Mouse (Mus musculus) left cerebral cortex, postnatal 10 days (tissue): Measurements from ENCODE around the gene Sntb2. TPM values are rescaled to one million over a fixed set of nuclear protein-coding genes. Genes with fewer than 3 reads are reported as not detected.
"Not testable (repeated sequence)": the region's sequence is repeated elsewhere in the genome, so short reads cannot be mapped to it uniquely, and the experiment has no call there.

ENCODE experiments used
- DNase-seq, 2 experiments: peaks; one replicate each; pipeline ENCODE4 v3.0.0; 2021 to 2022; ENCODE audit warnings: low spot score in 2 of 2, mixed read lengths in 1 of 2; ENCODE audit errors: extremely low spot score in 1 of 2
- intact Hi-C: fragments of 180-260 bp; cut with DNase I; formaldehyde crosslinking; loops from one replicate; pipeline ENCODE4 v1.15.1; 2025
- total RNA-seq, 2 experiments: library from RNA; stranded (reverse); gene quantifications; 2 replicates each; pipeline ENCODE4 v1.2.3; 2021

Sntb2 gene
- total RNA-seq, 2 experiments from 2014 or later, result 6.7 to 7.1 TPM

DNA sequence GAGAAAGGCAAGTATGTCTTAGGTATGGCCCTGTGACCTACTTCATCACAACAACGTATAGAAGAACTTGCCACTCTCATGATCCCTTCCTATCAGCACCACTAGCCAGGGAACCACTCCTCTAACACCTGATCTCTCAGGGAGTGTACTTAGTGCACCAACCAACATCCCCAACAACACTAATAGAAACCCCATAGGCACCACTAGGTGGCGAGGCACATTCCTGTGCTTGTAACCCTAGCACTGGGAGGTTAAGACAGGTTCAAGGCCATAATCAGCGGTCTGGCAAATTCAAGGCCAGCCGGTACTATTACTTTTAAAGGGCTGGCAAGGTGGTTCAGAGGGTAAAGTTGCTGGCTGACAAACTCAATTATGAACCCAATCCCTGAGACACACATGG is 8.3 kb upstream of the Sntb2 start:
- DNase-seq, result no peak
- intact Hi-C loops, result no loop called here

DNA sequence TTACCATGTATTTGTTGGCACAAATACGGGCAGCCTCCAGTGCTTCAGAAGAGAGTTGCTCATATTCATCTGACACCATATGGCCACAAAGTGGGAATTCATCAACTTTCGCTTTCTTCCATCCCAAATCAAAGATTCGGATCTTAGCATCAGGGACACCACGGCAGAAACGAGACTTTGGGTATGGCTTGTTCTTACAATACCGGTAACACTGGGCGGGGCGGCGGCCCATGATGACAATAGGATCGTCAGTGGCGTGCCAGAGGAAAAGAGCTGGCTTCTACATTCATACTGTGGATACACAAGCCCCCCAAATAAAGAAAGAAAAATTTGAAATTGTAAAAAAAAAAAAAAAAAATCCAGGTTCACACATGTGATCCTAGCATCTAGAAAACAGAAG is 7.4 kb upstream of the Sntb2 start:
- intact Hi-C loops, DNase-seq: not testable (repeated sequence)

DNA sequence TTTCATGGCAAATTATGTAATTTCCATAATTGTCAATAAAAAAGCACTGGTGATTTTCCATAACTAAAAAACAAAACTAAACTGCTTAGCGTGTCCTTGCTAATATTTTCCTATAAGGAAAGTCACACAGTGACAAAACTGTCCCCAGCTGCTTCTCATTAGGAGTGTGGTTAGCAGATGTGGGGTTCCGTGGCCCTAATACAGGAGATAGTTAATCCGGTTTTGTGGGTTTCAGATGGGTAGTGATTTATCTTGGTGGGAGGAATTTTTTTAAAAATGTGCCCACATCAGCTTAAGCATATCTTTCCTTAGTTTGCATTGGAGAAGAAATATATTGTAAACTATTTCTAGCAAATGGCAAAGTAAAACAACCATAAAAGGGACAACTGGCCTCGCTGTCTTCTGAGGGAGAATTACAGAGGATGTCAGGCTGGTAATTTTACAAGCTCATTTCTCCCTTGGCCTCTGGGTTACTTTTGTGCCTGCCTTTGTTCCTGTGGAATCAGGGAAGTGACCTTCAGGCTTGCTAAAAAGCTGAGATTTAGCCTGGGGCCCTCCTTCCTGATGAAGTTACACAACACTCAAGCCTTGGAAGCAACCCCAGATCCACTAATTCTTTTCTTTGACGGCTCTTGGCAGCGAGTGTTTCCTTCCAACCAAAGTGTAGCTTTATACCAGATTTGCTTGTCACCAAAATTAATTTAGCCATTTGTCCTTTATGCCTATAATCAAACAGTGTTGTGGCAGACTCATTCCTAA is 6.2 kb upstream of the Sntb2 start:
- DNase-seq, result no peak
- intact Hi-C loops, result no loop called here

DNA sequence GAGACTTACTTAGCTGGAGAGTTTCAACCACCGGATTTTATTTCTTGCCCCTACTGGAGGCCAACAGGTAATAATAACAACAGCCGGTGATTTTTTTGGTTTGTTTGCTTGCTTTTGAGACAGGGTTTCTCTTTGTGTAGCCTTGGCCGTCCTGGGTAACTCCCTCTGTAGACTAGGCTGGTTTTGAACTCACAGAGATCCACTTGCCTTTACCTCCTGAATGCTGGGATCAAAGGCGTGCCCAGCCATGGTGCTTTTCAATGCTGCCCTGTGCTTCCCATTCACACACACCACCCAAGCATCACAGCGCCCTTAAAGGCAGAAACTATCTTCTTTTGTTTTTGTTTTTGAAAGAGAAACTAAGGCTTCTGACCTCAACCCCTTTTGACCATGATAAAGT is 5.6 kb upstream of the Sntb2 start:
- no peak for DNase-seq
- intact Hi-C loops, result no loop called here

DNA sequence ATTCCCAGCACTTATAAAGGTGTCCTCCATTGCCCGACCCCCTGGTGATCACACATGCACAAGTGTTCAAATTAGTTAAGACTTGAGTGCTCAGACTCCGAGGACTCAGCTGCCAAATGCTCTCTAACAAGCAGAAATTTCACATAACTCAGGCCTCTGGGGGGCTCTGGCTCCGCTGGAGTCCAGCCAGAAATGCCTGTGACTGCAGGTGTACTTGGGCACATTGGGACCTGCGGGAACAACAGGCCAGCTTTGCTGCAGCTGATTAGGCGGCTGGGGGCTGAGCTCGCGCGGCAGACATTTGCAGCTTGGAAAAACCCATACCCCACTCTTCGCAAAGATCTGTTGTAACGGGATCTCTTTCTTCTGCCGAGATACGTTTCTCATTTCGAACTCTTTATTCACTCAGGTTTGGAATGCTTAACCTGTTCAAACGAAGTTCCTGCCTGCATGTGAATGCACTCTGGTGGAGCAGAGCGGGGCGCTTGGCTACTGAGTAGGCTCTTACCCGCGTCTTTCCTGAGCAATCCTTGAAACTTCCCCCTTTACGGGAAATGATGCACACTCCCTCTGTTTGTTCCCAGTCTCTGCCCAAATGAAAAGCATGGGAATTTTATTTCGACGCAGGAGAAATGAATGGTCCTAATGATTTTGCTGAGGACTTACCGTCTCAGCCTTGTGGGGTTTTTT is 3.0 kb upstream of the Sntb2 start:
- intact Hi-C loops, result no loop called here
- peak in 1 of 2 experiments; percentile 50 for DNase-seq

DNA sequence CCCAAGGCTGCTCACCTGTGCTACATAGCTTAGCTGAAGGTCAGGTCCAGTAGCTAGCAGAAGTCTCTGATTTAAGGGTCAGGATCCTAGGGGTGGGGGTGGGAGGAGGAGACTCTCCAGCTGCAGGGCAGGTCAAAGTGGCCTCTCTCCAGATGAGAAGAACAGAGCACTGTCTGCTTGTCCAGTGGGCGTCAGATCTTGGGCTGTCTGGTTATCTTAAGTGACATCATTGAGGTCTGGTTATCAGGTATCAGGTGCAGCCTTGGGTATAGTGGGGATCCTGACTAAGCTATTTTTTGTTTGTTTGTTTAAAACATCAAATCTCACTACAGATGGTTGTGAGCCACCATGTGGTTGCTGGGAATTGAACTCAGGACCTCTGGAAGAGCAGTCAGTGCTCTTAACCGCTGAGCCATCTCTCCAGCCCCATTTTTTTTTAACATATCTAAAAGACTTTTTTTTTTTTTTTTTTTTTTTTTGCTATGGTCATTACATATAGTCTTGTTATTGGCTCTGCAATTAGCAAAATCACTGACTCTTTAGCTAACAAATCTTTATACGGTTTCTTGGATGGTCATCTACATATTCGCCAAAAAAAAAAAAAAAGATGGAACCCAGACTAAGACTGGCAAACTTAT is 1.9 kb upstream of the Sntb2 start:
- intact Hi-C loops, result no loop called here
- no peak for DNase-seq

DNA sequence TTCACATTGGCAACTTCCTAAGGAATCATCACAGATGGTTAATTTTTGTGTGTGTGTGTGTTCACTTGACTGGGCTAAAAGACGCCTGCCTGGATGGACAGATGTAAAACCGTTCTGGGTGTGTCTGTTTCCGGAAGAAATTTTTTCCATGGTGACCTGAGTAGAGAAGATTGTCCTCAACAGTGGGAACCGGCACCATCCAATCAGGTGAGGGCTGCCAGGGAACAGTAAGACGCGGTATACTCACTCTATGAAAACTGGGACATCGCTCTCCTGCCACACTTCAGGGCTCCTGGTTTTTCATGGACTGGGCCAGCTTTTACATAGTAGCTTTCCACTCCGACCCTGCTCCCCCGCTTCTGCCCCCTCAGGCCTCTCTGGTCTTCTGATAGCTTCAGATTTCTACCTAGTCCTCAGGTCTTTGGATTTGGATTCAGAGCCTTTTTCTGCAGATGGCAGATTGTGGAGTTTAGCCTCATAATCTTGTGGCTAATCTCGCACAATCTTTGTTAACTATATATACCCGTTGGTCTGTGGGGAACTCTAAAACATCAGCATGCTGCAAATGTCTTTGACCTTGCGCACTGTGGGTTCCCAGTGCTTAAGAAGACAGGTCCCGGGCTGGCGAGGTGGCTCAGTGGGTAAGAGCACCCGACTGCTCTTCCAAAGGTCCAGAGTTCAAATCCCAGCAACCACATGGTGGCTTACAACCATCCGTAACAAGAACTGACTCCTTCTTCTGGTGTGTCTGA is 1.1 kb upstream of the Sntb2 start:
- intact Hi-C loops, result no loop called here
- DNase-seq, result no peak

DNA sequence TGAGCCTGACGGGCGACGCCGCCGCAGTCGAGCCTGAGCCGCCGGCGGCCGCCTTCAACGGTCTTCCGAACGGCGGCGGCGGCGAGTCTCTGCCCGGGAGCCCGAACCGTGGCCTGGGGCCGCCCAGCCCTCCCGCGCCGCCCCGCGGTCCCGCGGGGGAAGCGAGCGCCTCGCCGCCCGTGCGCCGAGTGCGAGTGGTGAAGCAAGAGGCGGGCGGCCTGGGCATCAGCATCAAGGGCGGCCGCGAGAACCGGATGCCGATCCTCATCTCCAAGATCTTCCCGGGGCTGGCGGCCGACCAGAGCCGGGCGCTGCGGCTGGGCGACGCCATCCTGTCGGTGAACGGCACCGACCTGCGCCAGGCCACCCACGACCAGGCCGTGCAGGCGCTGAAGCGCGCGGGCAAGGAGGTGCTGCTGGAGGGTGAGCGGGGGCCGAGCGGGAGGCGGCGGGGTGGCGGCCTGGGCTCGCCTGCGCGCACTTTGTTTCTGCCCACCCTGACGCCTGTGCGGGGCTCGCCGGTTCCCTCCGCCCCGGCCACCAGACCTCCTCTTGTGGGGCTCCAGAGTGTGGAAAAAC is 438 bp downstream of the Sntb2 start:
- peak in 1 of 2 experiments; percentile 70 for DNase-seq
- intact Hi-C loops, result loop anchor here (5.0 kb wide), 2 partner anchors 46 to 66 kb away; no protein-coding TSS in a partner anchor

DNA sequence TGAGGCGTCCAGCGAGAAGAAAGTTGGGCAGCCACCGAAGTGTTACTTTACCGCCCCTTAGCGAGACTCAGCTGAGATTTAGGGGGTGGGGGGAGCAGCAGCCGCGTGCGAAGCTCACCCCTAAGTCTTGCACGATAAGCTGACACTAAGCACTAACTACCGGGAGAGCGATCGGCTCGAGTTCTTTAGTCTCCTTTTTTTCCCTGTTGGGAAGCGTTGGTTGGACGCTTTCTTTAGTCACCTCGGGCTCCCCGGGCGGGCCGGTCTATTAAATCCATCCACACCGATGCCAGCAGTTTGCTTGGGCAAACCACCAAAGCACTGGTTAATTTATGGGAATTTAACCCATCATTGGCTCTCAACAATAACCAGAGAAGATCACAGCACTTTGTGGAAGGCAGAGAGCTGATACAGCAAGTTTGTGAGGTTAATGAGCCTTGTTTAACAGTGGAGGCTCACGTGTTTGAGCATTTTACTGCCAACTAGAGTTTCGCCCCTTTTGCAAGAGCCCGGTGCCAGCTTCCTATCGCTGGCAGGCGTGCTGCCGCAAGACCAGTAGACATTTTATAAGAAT is 1.0 kb downstream of the Sntb2 start:
- no peak for DNase-seq
- intact Hi-C loops, result loop anchor here (5.0 kb wide), 2 partner anchors 46 to 66 kb away; no protein-coding TSS in a partner anchor

DNA sequence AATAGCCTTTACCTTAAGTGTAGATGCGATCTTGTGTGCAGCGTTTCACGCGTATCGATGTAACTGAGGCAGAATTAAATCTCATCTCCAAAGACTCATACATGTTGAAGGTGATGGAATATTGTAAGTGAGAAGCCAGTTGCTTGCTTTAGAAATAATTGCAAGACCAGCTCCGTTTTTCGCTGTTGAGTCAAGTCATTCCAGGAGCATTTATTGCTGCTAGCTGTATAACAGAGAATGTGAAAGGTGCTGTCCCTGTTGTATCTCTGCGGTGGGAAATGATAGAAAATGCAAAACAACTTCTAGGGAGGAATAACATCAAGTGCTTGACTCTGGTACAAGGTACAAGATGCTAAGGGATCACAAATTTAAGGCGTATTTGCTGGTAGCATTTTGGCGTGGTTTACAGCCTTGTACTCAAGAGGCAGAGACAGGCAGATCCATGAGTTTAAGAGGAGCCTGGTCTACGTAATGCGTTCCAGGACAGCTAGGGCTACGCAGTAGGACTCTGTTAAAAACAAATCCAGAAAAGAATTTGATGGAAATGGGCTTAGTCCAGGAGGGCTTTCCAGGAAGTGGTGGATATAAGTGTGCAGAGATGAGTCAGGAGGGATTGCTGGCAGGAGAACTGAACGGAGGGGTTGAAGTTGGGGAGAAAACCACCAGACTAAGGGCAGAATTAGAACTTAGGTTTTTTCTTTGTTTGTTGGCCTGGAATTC is 1.7 kb downstream of the Sntb2 start:
- intact Hi-C loops, result loop anchor here (5.0 kb wide), 2 partner anchors 45 to 65 kb away; no protein-coding TSS in a partner anchor
- DNase-seq, result no peak

DNA sequence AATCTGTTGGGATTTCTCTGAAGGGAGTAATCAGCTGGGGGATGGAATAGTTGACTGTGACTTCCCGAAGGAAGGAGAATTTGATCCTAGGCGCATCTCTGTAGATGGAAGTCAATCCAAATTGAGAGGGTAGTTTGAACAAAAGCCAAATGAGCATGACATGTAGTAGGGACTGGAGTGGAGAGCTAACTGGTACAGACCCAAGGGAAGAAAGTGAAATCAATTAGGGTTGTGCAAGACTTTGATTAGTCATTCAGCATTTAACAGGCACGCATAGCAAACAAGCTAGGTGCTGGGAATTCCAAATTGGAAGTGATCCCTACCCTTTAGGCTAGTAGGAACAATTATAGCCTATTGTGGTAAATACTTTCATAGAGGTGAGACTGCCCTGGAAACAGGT is 6.3 kb downstream of the Sntb2 start:
- no peak for DNase-seq
- intact Hi-C loops, result no loop called here

DNA sequence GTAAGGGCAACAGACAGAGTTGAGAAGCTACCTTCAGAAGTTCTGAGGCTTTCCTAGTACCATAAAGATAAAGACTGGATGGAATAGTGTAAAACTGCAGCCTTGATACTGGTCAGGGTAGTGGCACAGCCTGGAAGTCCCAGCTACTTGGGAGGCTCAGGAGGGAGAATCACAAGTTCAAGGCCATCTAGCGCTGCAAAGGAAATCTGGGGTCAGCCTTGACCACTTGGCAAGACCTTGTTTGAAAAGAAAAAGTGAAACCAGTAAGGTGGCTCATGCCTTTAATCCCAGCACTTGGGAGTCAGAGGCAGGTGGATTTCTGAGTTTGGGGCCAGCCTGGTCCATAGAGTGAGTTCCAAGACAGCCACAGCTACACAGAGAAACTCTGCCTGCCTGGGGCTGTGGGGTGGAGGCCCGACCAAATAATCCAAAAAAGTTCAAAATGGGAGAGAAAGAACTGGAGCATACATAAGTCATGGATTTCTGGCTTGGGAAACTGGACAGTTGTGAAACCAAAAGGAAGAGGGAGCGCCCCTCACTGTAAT is 8.4 kb downstream of the Sntb2 start:
- no peak for DNase-seq
- intact Hi-C loops, result no loop called here

DNA sequence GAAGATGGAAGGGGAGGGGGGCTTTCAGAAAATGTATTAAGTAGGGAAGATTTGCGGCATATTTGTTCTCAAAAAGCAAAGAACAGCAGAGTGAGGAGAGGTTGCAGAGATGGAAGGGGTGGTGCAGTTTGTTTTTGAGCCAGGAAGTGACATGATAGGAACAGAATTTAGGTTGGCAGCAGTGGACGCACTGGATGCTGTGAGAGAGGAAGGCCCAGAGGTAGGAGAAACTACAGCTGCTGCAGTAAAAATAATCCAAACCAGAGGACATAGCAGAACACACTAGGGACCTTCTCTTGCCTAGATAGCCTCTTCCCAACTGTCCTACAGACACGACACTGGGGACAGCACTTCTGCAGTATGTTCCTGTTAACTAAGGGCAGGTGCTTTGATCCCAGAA is 9.2 kb downstream of the Sntb2 start:
- no peak for DNase-seq

DNA sequence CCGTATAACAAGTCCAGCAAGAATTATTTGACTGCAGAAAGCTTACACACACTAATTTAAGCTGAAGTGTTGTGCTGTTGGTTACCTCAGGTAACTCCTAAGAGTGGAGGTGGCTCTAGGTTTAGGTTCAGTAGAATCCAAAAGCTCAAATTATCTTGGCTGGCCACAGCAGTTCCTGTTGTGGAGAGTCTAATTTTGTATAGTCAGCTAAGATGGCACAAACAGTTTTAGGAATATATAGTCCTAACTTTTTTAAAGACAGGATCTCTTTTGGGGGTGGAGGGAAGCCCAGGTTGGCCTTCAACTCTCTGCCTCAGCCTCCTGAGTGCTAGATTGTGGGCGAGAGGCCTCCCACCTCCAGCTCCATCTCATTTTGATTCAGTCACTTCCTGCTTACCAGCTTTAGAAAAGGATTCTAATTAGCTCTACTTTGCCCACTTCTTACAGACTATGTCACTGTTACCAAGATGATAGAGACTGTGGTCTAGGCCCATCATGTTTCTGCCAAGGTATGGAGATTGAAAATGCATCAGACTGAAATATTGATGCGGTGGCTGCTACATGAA is 13.2 kb downstream of the Sntb2 start:
- intact Hi-C loops, result no loop called here
- no peak for DNase-seq

More for the DNA sequence above, 9.2 kb downstream of the Sntb2 start:
- intact Hi-C loops, result no loop called here

DNA sequence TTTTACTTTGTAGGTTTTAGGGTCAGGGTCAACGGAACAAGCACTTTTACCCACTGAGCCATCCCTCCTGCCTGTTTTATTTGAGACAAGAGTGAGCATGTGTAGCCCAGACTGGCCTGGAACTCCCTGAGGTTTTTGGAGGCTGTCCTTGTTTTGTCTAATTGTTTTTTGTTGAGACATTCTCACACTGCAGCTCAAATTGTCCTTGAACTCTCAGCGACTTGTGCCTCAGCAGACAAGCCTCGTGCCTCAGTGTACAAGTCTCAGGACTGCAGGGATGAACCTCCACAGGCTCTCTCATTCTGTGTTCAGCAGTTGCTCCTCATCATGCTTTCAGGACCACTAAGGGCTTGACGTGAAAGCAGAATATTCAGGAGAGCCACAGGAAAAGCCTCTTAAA is 16.2 kb downstream of the Sntb2 start:
- DNase-seq, result no peak
- intact Hi-C loops, result no loop called here

DNA sequence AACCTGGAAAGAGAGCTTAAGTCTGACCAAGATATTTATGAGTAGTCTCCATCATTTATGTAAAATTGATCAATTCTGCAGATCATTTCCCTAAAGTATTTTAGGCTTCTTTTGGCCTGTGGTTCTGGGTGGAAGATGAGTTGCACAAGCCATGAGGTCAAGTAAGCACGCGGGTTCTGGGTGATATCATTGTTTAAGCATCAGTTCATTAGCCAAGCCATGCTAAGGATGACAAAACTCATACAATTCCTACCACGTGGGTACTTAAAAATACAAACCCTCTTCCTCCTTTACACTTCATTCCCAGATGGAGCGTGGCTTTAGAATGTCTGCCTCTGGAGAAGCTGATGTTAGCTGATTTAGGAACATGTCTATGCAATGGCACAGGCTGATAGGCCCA is 18.0 kb downstream of the Sntb2 start:
- DNase-seq, result no peak
- intact Hi-C loops, result no loop called here

DNA sequence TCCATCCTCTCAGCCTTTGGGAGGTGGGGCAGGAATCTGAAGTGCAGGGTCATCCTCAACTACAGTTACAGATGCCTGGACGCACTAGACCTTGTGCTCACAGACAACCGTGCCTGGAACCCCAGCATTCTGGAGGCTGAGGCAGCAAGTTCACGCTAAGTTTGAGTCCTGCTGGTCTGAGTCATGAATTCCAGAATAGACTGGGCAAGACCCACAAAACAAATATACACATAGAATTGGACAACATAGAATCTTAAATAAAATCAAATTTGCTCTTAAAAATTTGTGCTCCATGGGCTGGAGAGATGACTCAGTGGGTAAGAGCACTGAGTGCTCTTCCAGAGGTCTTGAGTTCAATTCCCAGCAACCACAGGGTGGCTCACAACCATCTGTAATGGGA is 21.5 kb downstream of the Sntb2 start:
- intact Hi-C loops, result no loop called here
- DNase-seq, result no peak
